Mouse (Mus musculus) heart, postnatal 25 days (tissue): Measurements from ENCODE around the gene Taar7a. TPM values are rescaled to one million over a fixed set of nuclear protein-coding genes. Genes with fewer than 3 reads are reported as not detected.

Experiments
- DNase-seq: peaks from one replicate; pipeline ENCODE4 v3.0.0; 2022; ENCODE audit warnings: low spot score
- intact Hi-C: fragments of 180-260 bp; cut with DNase I; formaldehyde crosslinking; loops from one replicate; pipeline ENCODE4 v1.15.1; 2025
- total RNA-seq, 2 experiments: library from RNA; stranded (reverse); gene quantifications; 2 replicates each; pipeline ENCODE4 v1.2.3; 2021

The Taar7a gene
- total RNA-seq, result not detected

GRCm38 (mm10) chr10:23993381-23993780, at the start of gene Taar7a:
Taar7a (minus strand) TSS chr10:23993481.
- intact Hi-C loops, result no loop called here
- DNase-seq, result no peak

GRCm38 (mm10) chr10:24040120-24040869, 47.0 kb upstream of the Taar7a start:
- intact Hi-C loops, result no loop called here
- no peak for DNase-seq

- no peak for DNase-seq
- intact Hi-C loops, result no loop called here
Measured at GRCm38 (mm10) chr10:24037314-24037713, 44.0 kb upstream of the Taar7a start, which contains the start of gene Taar7e. Taar7e (plus strand) TSS chr10:24037614.

GRCm38 (mm10) chr10:24031347-24031746, 38.1 kb upstream of the Taar7a start:
- intact Hi-C loops, result no loop called here
- DNase-seq, result no peak

- intact Hi-C loops, result no loop called here
- no peak for DNase-seq
Measured at GRCm38 (mm10) chr10:24026922-24027321, 33.6 kb upstream of the Taar7a start, which contains the start of gene Taar7d. Taar7d (plus strand) TSS chr10:24027222.

GRCm38 (mm10) chr10:24008143-24008542, 14.9 kb upstream of the Taar7a start:
- DNase-seq, result no peak
- intact Hi-C loops, result no loop called here

GRCm38 (mm10) chr10:24007034-24007433, 13.8 kb upstream of the Taar7a start:
- intact Hi-C loops, result no loop called here
- DNase-seq, result no peak

GRCm38 (mm10) chr10:24006442-24006841, 13.2 kb upstream of the Taar7a start:
- DNase-seq, result no peak
- intact Hi-C loops, result no loop called here

- intact Hi-C loops, result no loop called here
- DNase-seq, result no peak
Measured at GRCm38 (mm10) chr10:23999639-24000038, 6.4 kb upstream of the Taar7a start, which contains the start of gene Taar7b. Taar7b (plus strand) TSS chr10:23999939.

- intact Hi-C loops, result no loop called here
- no peak for DNase-seq
Measured at GRCm38 (mm10) chr10:23986419-23986818, 6.9 kb downstream of the Taar7a start.

- intact Hi-C loops, result no loop called here
- DNase-seq, result no peak
Measured at GRCm38 (mm10) chr10:23985546-23985945, 7.7 kb downstream of the Taar7a start, which contains the start of gene Taar6. Taar6 (minus strand) TSS chr10:23985646.

GRCm38 (mm10) chr10:23978901-23979705, 14.2 kb downstream of the Taar7a start:
- no peak for DNase-seq
- intact Hi-C loops, result loop anchor here (1.0 to 10.0 kb wide), 3 partner anchors 101 to 164 kb away; no protein-coding TSS in a partner anchor

- no peak for DNase-seq
- intact Hi-C loops, result loop anchor here (2.0 to 10.0 kb wide), 2 partner anchors 133 to 163 kb away; no protein-coding TSS in a partner anchor
Measured at GRCm38 (mm10) chr10:23977958-23978357, 15.3 kb downstream of the Taar7a start.

GRCm38 (mm10) chr10:23971256-23971655, 22.0 kb downstream of the Taar7a start:
- intact Hi-C loops, result loop anchor here (10.0 kb wide), 1 partner anchor 156 kb away; no protein-coding TSS in a partner anchor
- no peak for DNase-seq

GRCm38 (mm10) chr10:23970656-23971165, 22.6 kb downstream of the Taar7a start, which contains the start of gene Taar5:
Taar5 (plus strand) TSS chr10:23970706.
- intact Hi-C loops, result loop anchor here (10.0 kb wide), 1 partner anchor 156 kb away; no protein-coding TSS in a partner anchor
- no peak for DNase-seq

GRCm38 (mm10) chr10:23964921-23965610, 28.2 kb downstream of the Taar7a start:
- intact Hi-C loops, result no loop called here
- DNase-seq, result no peak

GRCm38 (mm10) chr10:23963444-23963843, 29.8 kb downstream of the Taar7a start:
- intact Hi-C loops, result no loop called here
- no peak for DNase-seq

- intact Hi-C loops, result no loop called here
- no peak for DNase-seq
Measured at GRCm38 (mm10) chr10:23960444-23960915, 32.8 kb downstream of the Taar7a start, which contains the start of gene Taar4. Taar4 (plus strand) TSS chr10:23960494.

- intact Hi-C loops, result no loop called here
Measured at GRCm38 (mm10) chr10:23959071-23959470, 34.2 kb downstream of the Taar7a start.

More at GRCm38 (mm10) chr10:23959071-23959470, 34.2 kb downstream of the Taar7a start:
- DNase-seq, result no peak
